Mouse (Mus musculus) kidney, embryonic 16.5 days (tissue): Measurements from ENCODE around the gene Pcca. TPM values are rescaled to one million over a fixed set of nuclear protein-coding genes. Genes with fewer than 3 reads are reported as not detected.

Experiments used
- ATAC-seq: fragments of 200-750 bp; cut with Nextera tagmentation; 2 replicates; pipeline ENCODE4 v1.8.0; 2017; ENCODE audit warnings: moderate TSS enrichment; ENCODE audit not compliant: low FRiP score, low TSS enrichment
- H3K27ac ChIP-seq: fragments of 300-500 bp; sonication (generic); 2 replicates; pipeline ENCODE4 v1.5.1; 2014; ENCODE audit warnings: low read length
- H3K27me3 ChIP-seq: fragments of 300-500 bp; sonication (generic); 2 replicates; pipeline ENCODE4 v1.6.1; 2014; ENCODE audit warnings: low read length, control low read depth, mixed read lengths; ENCODE audit not compliant: insufficient read depth
- H3K36me3 ChIP-seq: fragments of 300-500 bp; sonication (generic); 2 replicates; pipeline ENCODE4 v1.6.1; 2014; ENCODE audit warnings: low read length, control low read depth, mixed read lengths; ENCODE audit not compliant: insufficient read depth
- H3K4me1 ChIP-seq: fragments of 300-500 bp; sonication (generic); 2 replicates; pipeline ENCODE4 v1.6.1; 2014; ENCODE audit warnings: low read length, control low read depth, mixed read lengths; ENCODE audit not compliant: insufficient read depth
- H3K4me2 ChIP-seq: fragments of 300-500 bp; sonication (generic); replicated peaks from 2 replicates; pipeline ENCODE4 v1.6.1; 2014; ENCODE audit warnings: low read depth, low read length
- H3K4me3 ChIP-seq: fragments of 300-500 bp; sonication (generic); 2 replicates; pipeline ENCODE4 v1.5.1; 2014; ENCODE audit warnings: mild to moderate bottlenecking, low read length
- H3K9ac ChIP-seq: fragments of 300-500 bp; sonication (generic); replicated peaks from 2 replicates; pipeline ENCODE4 v1.6.1; 2014; ENCODE audit warnings: low read length
- H3K9me3 ChIP-seq: fragments of 300-500 bp; sonication (generic); 2 replicates; pipeline ENCODE4 v1.6.1; 2016; ENCODE audit warnings: low read length, control low read depth
- WGBS: fragments of 180-500 bp; shearing (Covaris S2); extraction: QIAGEN DNeasy Blood & Tissue Kit; methylation state at CpG from one replicate; pipeline ENCODE4 v1.1.7; 2014; 5-methylcytosine and 5-hydroxymethylcytosine counted together
- polyA plus RNA-seq: library from polyadenylated mRNA; unstranded; fragments of >200 nt; fragmentation: Nextera tagmentation; extraction: Ambion mirVana; gene quantifications from 2 replicates; pipeline ENCODE4 v1.2.1, GENCODE M21; 2015

Gene Pcca
- polyA plus RNA-seq, 1 experiment from 2014 or later: 30.7 TPM

DNA sequence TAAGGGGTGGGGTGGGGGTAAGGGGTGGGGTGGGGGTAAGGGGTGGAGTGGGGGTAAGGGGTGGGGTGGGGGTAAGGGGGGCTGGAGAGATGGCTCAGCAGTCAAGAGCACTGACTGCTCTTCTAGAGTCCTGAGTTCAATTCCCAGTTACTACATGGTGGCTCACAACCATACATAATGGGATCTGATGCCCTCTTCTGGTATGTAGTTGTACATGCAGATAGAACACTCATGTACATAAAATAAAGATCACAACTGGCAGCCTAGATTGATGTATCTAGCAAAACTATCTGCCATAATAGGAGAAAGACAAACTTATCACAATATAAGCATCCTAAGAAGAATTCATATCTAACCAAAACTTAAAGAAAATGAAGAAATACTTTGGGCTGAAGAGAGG is 364.4 kb downstream of the Pcca start:
- no peak overlapping the region for H3K9ac ChIP-seq
- ATAC-seq: no peak

DNA sequence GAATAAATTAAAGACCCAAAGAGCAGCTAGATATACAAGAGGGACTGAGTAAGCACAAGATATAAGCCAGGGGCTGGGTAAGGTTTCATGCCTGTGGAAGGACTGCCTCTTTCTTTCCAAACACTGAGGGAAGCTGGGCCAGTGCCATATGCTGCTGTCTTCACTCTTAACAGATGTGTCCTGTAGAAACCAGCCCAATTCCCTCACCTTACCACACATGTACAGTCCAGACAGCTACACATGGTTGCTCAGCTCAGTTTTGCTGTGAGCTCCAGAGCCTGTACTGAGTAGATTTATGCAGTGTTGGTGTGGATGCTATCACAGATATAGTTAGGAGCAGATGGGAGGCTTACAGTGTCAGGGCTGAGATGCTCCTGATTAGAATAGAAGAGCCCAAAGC is 366.6 kb downstream of the Pcca start:
- H3K9me3 ChIP-seq: no peaks in the 10 kb centered on the region
- H3K4me1 ChIP-seq: peaks cover 11% of the 10 kb centered on the region
- no peak overlapping the region for H3K4me2 ChIP-seq
- no peak overlapping the region for H3K27ac ChIP-seq
- H3K36me3 ChIP-seq: no peaks in the 10 kb centered on the region
- no peak for ATAC-seq
- H3K9ac ChIP-seq: no peak overlapping the region
- no peaks in the 10 kb centered on the region for H3K27me3 ChIP-seq
- no peak overlapping the region for H3K4me3 ChIP-seq

More for the DNA sequence above, 364.4 kb downstream of the Pcca start:
- no peak overlapping the region for H3K4me2 ChIP-seq
- no peak overlapping the region for H3K4me3 ChIP-seq
- no peak overlapping the region for H3K27ac ChIP-seq
- no peaks in the 10 kb centered on the region for H3K9me3 ChIP-seq
- H3K27me3 ChIP-seq: no peaks in the 10 kb centered on the region
- H3K4me1 ChIP-seq: peaks cover 11% of the 10 kb centered on the region
- no peaks in the 10 kb centered on the region for H3K36me3 ChIP-seq

DNA sequence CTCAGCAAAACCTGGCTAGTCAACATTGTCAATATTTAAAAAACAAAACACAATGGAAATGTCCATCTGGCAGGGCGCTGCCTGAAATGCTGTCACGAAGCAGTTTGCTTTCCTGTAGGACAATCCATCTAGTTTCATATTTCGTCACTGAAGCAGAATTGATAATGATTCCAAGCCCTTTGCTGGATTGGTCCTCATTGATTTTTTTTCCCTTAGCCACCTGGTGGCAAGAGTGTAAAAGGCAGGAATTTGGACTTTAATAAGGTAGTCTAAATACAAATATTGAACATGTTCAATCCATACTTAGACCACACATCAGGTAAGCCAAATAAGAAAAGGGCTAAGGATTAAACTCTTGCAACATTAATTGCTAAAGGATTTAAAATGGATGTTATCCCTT is 367.1 kb downstream of the Pcca start:
- H3K9me3 ChIP-seq: no peaks in the 10 kb centered on the region
- ATAC-seq: no peak

DNA sequence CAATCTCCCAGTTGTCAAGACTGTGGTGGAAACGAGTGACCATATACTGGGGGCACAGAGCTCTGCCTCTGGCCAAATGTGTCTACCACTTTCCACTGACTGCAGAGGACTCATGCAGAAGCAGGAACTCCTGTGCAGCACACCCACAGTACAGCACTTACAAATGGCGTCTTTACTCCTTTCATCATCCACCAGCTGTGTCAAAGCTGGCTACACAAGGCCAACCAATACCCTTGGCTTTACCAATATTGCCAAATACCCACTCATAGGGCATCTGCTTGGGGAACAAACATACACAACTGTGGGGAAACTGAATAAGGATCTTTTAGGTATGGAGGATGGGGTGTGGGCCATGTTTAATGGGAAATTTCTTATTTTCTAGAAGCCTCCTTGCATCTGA is 367.6 kb downstream of the Pcca start:
- peaks cover 11% of the 10 kb centered on the region for H3K4me1 ChIP-seq
- peak overlapping the region; percentile 87 for H3K27ac ChIP-seq
- H3K27me3 ChIP-seq: no peaks in the 10 kb centered on the region
- peak; percentile 47 for ATAC-seq
- H3K36me3 ChIP-seq: no peaks in the 10 kb centered on the region
- no peak overlapping the region for H3K9ac ChIP-seq
- H3K4me2 ChIP-seq: no peak overlapping the region
- 68% methylated on average over 2 of the region's 2 CpGs for WGBS
- H3K4me3 ChIP-seq: no peak overlapping the region
- H3K9me3 ChIP-seq: no peaks in the 10 kb centered on the region

More for the DNA sequence above, 367.1 kb downstream of the Pcca start:
- H3K36me3 ChIP-seq: no peaks in the 10 kb centered on the region
- no peak overlapping the region for H3K4me3 ChIP-seq
- H3K27me3 ChIP-seq: no peaks in the 10 kb centered on the region
- H3K9ac ChIP-seq: no peak overlapping the region
- no peak overlapping the region for H3K27ac ChIP-seq
- H3K4me2 ChIP-seq: no peak overlapping the region
- WGBS: 88% methylated on average over 3 of the region's 3 CpGs
- peaks cover 11% of the 10 kb centered on the region for H3K4me1 ChIP-seq

DNA sequence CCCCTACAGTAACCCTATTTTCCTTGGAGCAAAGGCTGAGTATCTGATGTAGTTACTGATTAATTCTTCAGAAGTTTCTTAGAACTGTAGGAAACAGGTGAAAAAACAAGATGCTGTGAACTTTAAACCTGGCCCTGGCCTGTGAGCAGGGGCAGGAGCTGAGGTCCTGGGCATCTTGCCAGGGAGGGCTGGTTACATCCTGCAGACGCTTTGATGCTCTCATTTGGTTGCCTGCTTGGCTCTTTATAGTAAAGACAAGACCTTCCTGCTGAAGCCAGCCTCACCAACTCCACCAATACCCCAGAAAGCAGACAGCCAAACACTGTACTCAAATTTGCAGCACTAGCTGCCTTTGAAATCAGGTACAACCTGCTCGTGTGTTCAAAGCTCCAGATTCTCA is 368.0 kb downstream of the Pcca start:
- Histone ChIP-seq H3K9me3 (no peaks in the 10 kb centered on the region), H3K27me3 (no peaks in the 10 kb centered on the region), H3K4me1 (peaks cover 11% of the 10 kb centered on the region), H3K4me2 (no peak overlapping the region), H3K9ac (no peak overlapping the region), H3K27ac (peak overlapping the region; percentile 87), H3K36me3 (no peaks in the 10 kb centered on the region), H3K4me3 (no peak overlapping the region)
- 26% methylated on average over 2 of the region's 2 CpGs for WGBS
- peak; percentile 90 for ATAC-seq

DNA sequence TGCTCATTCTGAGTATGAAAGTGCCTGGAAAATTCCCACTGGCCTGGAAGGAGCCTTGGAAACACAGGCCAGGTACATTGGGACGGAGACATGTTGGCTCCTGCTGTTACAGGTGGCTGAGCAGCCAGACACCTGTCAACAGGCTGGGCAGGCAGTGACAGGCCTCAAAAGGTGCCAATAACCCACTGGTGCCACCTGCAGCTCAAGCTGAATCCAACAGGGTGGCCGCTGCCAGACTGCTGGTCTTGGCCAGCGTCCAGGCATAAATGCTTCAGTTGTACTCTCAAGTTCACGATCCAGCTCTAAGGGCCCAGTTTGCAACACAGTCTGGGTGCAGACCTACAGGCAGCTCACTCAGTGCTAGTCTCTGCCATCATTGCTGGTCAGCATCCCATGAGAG is 368.8 kb downstream of the Pcca start:
- peak overlapping the region; percentile 87 for H3K27ac ChIP-seq
- peak; percentile 78 for ATAC-seq
- 40% methylated on average over 4 of the region's 4 CpGs for WGBS

DNA sequence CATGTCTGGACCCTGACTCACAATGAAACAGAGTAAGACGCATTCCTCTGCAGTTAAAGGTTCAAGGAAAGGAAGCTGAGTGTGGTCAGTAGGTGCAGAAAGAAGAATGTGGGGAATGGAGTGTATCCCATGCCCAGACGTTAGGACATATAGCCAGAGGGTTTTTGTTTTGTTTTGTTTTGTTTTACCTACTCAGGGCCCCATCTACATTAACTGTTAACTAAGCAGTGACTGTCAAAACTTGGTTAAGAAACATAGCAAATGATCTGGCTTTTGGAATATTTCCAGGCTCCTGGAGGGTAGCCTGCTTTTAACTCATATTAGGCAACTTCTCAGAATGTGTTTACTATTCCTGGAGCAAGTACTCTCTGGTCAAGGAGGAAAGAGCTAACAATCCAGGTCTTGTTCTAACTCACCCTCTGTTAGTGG is 369.8 kb downstream of the Pcca start:
- Histone ChIP-seq H3K4me2 (no peak overlapping the region), H3K4me1 (peaks cover 11% of the 10 kb centered on the region), H3K9me3 (peaks cover 5% of the 10 kb centered on the region; the same call in 1 of the 2 replicates), H3K4me3 (no peak overlapping the region), H3K27ac (peak overlapping the region; percentile 67; the same call in 1 of the 2 replicates), H3K9ac (no peak overlapping the region), H3K36me3 (no peaks in the 10 kb centered on the region), H3K27me3 (no peaks in the 10 kb centered on the region)
- no peak for ATAC-seq
- WGBS: 37% methylated on average over 2 of the region's 2 CpGs

More for the DNA sequence above, 368.8 kb downstream of the Pcca start:
- Histone ChIP-seq H3K4me1 (peaks cover 11% of the 10 kb centered on the region), H3K9me3 (peaks cover 1% of the 10 kb centered on the region; the same call in 1 of the 2 replicates), H3K36me3 (no peaks in the 10 kb centered on the region), H3K27me3 (no peaks in the 10 kb centered on the region), H3K4me3 (no peak overlapping the region), H3K4me2 (no peak overlapping the region), H3K9ac (no peak overlapping the region)

DNA sequence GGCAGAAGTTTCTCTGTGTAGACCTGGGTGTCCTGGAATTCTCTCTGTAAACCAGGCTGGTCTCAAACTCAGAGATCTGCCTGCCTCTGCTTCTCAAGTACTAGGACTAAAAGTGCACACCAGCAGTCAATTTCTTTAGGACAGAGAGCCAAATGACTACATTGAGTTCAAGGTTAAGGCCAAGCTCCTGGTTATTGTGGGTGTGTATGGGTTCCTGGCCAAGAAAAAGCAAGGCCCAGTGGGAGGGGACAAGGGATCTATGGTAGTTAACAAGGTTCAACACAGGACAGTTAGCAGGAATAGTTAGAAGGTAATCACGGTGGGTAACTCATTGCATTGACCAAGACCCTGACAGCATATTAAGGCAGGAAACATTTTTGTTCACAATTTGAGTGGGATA is 370.9 kb downstream of the Pcca start:
- H3K27ac ChIP-seq: no peak overlapping the region
- no peak for ATAC-seq
- H3K9ac ChIP-seq: no peak overlapping the region
- H3K4me2 ChIP-seq: no peak overlapping the region
- no peaks in the 10 kb centered on the region for H3K27me3 ChIP-seq
- H3K36me3 ChIP-seq: no peaks in the 10 kb centered on the region
- H3K4me3 ChIP-seq: no peak overlapping the region
- peaks cover 11% of the 10 kb centered on the region for H3K4me1 ChIP-seq
- H3K9me3 ChIP-seq: peaks cover 5% of the 10 kb centered on the region; the same call in 1 of the 2 replicates
- 93% methylated on average over 1 of the region's 1 CpGs for WGBS

DNA sequence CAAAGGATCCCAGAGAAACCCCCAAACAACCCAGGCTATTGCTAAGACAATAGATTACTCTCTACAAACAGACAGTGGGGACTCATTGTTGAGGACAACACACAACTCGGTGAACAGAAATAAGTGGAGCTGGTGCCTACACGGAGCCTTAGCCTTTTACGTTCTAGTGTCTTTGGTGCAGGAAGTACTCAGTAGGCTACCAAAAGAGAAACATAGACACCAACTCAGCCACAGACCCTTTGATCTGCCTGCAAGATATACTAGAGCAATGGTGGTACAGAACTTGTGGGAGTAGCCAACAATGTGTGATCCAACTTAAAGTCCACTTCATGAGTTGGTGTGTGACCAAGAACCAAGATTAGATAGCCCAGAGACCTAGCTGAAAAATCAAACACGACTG is 374.0 kb downstream of the Pcca start:
- Histone ChIP-seq H3K4me2 (no peak overlapping the region), H3K9ac (no peak overlapping the region), H3K36me3 (no peaks in the 10 kb centered on the region), H3K4me3 (no peak overlapping the region), H3K27me3 (no peaks in the 10 kb centered on the region; the same call in 1 of the 2 replicates), H3K27ac (no peak overlapping the region), H3K9me3 (peaks cover 5% of the 10 kb centered on the region; the same call in 1 of the 2 replicates), H3K4me1 (peaks cover 8% of the 10 kb centered on the region; the same call in 1 of the 2 replicates)
- 95% methylated on average over 4 of the region's 4 CpGs for WGBS
- ATAC-seq: no peak

DNA sequence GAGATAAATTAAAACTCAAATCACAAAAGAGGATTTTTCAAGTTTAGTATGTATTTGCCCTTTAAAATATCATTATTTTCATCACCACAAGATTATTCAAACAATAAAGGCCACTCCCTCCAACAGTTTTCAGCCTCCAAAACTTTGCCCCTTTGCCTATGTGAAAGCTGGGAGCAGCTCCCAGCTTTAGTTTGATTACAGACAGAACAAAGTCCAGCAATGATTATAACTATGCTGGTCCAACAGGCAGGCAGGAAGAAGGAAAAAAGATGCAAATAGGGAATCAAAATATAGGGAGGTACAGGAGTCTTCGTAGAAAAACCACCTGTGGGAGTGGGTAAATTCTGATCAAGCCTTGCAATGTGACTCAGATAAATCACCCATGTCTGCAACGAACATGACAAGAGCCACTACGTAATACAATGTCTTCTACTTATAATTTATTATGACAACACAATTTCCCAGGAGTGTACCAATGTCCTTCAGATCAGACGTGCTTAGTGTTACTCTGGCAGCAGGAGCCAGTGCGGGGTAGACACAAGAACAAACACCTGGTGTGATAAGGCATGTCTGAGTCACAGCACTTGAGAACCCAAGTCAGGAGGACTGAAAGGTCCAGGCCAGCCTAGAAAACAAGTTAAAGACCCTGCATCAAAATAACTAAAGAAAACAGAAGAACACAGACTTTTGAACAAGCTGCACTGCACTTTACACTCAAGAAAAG is 375.4 kb downstream of the Pcca start:
- Histone ChIP-seq H3K9ac (no peak overlapping the region), H3K9me3 (peaks cover 5% of the 10 kb centered on the region; the same call in 1 of the 2 replicates), H3K27ac (no peak overlapping the region), H3K4me1 (peaks cover 8% of the 10 kb centered on the region; the same call in 1 of the 2 replicates), H3K4me2 (no peak overlapping the region), H3K27me3 (no peaks in the 10 kb centered on the region; the same call in 1 of the 2 replicates), H3K4me3 (no peak overlapping the region), H3K36me3 (no peaks in the 10 kb centered on the region)
- ATAC-seq: no peak
- WGBS: 55% methylated on average over 5 of the region's 5 CpGs
